Mouse (Mus musculus): ENCODE measurements around the gene Tlr9.

DNA sequence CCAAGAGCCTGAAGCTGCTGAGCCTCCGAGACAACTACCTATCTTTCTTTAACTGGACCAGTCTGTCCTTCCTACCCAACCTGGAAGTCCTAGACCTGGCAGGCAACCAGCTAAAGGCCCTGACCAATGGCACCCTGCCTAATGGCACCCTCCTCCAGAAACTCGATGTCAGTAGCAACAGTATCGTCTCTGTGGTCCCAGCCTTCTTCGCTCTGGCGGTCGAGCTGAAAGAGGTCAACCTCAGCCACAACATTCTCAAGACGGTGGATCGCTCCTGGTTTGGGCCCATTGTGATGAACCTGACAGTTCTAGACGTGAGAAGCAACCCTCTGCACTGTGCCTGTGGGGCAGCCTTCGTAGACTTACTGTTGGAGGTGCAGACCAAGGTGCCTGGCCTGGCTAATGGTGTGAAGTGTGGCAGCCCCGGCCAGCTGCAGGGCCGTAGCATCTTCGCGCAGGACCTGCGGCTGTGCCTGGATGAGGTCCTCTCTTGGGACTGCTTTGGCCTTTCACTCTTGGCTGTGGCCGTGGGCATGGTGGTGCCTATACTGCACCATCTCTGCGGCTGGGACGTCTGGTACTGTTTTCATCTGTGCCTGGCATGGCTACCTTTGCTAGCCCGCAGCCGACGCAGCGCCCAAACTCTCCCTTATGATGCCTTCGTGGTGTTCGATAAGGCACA is 3.2 kb downstream of the Tlr9 start:
- no peak for TF ChIP-seq CTCF (conservative IDR thresholded peaks at IDR 0.05; ENCODE audit: insufficient read depth, insufficient read length, low read depth, low read length)
- no peak for TF ChIP-seq POLR2A (IDR thresholded peaks at IDR 0.05; ENCODE audit: low read depth, low read length)

Data from kidney, adult 2 months (tissue).